Mouse (Mus musculus): ENCODE data around the gene Sim2.

The Sim2 gene

DNA sequence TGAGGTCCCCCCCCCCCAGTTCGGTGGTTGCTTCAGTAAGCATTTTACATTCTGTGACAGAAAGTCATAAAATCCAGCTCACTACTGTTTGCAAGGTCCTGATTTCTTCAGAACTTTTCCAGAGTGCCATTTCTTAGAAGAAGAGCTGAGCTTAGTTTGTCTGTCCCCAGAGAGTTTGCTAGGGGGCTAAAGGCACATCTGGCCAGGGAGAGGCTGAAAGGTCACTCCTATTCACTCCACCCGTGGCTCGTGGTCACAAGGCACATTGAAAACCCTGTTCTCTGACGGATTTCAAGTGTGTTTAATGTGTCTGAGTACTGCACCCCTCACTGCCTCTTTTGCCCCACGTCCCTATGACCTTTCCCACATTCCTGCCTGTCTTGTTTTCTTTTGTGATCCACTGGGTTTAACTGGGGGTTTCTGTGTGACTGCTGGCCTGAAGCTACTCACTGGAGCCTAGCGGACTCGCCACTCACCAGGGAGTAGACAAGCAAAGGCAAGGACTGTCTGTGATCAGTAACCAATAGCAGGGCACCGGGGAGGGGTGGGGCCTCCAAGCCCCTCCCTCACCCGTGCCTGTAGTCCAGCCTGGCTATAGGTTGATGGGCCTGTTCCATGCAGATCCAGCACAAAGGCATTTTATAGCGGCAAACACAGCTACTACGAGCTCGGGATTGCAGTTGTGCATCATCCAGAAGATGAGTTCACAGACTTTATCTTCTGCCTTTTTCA, 13.2 kb downstream of the Sim2 start:
- no peak for DNase-seq

DNA sequence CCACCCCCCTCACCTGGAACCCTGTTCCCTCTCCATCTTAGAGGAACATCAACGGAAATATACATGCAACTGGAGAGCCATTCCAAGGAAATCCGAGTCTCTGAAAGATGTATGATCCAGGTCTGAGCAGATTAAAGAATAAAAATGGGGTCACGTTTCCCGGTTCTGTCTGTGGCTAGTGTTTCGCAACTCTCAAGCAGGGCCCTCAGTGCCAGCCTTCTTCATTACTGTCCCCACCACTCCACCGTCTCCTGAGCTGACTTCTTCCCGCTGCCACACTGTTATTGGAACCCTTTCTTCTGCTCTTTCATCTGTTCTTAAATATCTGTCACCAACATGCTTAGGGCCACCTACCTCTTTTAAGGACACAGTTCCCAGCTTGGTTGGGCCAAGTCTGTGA, 28.4 kb downstream of the Sim2 start:
- no peak for DNase-seq

DNA sequence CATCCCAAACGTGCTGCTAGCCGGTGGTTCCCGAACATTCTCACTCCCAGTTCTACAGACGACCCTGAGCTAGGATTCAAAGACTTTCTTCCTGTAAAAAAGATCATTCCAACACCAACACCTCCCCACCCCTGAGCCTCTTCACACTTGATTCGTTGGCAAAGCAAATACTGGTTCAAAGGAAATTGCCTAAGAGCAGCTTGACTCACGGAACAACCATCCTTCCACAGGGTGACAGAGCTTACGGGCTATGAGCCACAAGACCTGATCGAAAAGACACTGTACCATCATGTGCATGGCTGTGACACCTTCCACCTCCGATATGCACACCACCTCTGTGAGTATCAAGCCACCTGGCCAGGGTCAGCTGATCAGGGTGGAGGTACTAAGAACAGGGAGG, 30.0 kb downstream of the Sim2 start:
- DNase-seq, result no peak

- DNase-seq, result no peak
Measured at GRCm38 (mm10) chr16:94117333-94117732, 32.6 kb downstream of the Sim2 start.

DNA sequence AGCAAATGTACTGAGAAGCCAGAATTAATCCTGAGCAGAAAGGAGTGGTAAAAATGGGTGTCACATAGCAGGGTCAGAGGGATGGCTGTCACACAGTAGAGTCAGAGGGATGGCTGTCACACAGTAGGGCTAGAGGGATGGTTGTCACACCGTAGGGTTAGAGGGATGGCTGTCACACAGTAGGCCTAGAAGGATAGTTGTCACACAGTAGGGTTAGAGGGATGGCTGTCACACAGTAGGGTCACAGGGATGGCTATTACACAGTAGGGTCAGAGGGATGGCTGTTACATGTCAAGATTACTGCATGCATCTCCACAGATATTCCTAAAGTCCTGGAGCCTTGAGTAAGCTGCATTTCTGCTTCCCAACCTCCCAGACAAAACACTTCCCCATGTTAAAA, 33.7 kb downstream of the Sim2 start:
- DNase-seq, result no peak

- no peak for DNase-seq
Measured at GRCm38 (mm10) chr16:94122347-94122746, 37.6 kb downstream of the Sim2 start.

DNA sequence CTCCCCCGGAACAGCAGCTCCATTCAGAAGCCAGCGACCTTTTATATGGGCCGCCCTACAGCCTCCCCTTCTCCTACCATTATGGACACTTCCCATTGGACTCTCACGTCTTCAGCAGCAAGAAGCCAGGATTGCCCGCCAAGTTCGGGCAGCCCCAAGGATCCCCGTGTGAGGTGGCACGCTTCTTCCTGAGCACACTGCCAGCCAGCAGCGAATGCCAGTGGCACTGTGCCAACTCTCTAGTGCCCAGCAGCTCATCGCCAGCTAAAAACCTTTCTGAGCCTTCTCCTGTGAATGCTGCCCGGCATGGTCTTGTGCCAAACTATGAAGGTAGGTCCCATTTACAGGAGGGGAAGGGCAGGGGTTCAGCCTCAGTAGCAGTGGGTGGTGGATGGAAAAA, 38.5 kb downstream of the Sim2 start:
- DNase-seq, result peak; percentile 41

GRCm38 (mm10) chr16:94125172-94125981, 40.6 kb downstream of the Sim2 start:
- no peak for DNase-seq

DNA sequence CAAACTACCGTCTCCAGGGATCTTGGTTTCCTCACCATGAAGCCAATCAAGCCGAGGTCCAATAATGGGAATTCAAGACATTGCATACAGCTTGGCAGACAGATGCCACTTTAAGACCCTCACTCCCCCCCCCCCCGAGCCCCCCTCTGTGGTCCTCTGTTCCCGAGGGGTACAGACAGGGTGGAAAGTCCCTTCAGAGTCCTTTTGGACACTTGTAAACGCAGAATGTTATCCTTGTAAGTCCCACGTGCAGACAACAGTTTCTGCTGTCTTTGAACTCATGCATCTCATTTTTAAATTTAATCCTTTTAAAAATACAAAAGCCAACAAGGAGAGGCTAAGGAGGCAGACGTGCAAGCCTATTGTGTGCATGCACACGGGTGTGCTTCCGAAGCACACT, 41.5 kb downstream of the Sim2 start:
- no peak for DNase-seq

DNA sequence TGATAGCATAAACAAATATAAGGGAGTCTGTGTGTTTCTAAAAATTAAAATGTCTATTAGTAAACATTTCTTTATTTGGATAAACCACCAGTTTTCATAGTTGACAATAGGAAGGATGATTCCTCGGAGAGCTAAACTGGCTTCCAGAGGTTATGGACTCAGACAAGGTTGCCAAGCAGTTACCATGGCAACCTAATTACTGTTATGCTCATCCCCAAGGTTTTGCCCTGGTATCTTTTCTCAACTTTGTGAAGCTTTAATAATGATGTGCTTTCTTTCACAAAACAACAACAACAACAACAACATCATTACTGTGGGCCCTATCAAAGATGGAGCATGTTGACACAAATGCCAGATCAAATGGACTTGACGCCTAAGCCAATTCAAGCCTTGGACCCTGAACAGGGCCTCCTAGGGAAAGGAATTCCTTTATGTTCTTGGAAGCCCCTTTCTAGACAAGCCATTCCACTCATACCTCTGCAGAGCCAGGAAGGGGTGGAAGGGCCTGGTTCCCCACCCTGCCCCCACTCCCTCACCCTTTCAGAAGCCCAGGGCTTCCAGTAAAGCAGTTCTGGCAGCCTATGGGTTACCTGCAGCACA, 43.6 kb downstream of the Sim2 start:
- DNase-seq, result no peak

DNA sequence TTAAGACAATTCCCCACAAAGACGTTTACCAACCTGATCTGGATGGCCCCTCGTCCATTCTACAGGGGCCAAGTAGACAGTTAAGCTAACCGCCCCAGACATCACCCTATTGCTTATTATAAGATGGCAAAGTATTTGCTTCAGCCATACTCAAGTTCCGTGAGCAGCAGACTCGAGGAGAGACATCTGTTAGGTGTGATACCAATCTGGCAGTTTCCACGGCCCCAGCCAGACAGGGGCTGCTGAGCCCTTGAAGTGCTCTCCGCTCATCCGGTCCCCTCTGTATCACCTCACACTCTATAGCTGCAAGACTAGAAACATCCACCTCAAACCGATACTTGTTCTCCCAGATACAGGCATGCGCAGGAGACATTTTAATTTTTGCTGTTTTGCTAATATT, 49.5 kb downstream of the Sim2 start:
- DNase-seq, result no peak

DNA sequence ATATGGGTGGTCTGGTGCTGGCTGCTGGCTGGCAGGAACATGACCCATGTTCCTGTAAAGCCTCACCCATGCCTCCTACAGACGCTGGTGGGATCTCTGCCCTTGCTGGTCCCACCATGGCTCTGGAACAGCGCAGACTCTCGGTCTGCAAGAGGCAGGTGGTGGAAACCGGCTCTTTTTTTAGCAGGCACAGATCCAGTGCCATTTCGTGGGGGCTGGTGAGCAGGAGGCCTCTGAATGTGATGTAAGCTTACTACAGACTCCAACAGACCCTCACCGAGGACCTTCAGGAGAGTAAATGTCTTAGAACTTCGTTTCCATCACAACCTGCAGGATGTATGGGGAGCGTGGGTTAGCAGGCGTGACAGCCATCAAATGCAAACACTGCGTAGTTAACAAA, 56.0 kb downstream of the Sim2 start:
- no peak for DNase-seq

- no peak for DNase-seq
Measured at GRCm38 (mm10) chr16:94143325-94143724, 58.6 kb downstream of the Sim2 start.

DNA sequence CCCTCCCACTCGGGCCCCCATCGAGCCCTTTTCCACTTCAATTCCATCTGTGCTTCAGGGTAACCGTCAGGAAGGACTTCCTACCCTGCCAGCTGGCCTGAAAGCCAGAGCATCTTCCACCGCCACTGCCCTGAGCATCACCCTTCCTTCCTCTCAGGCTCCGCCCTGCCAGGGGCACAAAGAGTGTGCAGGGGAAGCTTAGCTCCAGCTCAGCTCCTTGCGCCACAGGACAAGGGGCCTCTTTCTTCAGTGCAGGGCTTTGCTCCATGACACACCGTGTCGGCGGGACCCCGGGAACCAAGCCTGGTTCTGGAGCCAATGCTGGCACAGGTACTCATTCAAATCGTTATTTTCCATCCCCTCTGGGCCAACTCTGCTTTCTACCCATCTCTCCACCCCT, 63.4 kb downstream of the Sim2 start:
- peak; percentile 37 for DNase-seq

- peak; percentile 6 for DNase-seq
Measured at GRCm38 (mm10) chr16:94150125-94151103, 65.7 kb downstream of the Sim2 start.

DNA sequence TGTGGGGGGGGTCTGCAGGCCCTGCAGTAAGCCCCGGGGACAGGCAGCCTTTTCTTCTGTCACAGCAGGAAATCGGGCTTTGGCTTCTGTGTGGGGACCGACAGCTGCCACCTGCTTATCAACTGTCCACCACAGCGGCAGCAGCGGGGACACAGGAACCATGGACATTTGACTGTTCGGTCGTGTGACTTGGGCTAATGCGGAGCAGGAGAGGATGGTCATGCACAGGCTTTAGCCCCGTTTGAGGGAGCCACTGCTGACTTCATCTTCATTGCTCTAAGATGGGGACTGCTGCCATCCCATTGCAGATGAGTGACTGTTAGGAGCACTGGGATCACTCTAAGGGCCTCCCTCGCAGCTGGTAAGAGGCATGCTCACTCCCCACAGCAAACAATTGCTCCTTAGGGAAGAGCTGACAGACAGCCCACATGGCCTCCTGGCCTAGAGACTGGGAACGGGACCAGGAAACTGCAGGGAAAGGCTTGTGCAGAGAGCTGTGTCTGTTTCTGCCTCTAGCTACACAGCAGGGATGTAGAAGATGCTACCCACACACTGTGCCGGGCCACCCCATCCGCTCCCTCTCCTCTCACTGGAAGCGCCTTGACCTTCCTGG, 70.4 kb downstream of the Sim2 start:
- DNase-seq, result no peak

DNA sequence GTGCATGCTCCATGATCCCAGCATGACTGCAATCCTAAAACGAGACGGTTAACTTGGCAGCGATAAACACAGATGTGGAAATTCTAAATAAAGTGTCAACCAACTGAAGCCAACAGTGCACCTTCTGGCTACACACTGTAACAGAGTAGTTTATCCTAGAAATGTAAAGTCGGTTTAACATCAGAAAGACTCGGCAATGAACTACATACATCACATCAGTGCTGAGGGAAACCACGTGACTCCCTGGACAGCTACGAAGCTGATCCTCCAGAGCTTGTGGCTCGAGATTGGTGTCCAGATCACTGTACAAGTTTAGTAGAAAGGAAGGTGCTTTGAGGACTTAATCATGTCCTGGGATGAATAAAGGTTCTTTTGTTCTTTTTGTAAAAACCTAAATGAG, 73.1 kb downstream of the Sim2 start:
- DNase-seq, result no peak

DNA sequence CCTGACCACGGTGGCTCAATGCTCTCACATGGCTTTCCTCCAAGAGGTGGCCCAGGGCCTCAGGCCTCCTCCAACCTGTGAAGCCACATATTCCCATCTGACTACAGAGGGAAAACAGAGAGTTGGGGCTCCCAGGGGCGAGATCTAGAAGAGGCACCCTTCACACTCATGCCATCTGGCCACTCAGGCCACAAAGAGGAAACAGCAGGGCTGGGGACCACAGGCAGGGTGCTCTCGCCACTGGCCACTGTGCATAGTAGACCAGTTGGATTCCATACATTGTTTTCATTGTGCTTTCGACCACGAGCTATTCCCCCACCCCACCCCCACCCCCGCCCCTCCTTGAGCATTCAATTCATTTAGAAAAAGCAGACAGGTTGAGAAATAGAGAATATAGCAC, 77.3 kb downstream of the Sim2 start:
- no peak for DNase-seq

- DNase-seq, result no peak
Measured at GRCm38 (mm10) chr16:94163051-94163450, 78.3 kb downstream of the Sim2 start.

- no peak for DNase-seq
Measured at GRCm38 (mm10) chr16:94164236-94164635, 79.5 kb downstream of the Sim2 start.

DNA sequence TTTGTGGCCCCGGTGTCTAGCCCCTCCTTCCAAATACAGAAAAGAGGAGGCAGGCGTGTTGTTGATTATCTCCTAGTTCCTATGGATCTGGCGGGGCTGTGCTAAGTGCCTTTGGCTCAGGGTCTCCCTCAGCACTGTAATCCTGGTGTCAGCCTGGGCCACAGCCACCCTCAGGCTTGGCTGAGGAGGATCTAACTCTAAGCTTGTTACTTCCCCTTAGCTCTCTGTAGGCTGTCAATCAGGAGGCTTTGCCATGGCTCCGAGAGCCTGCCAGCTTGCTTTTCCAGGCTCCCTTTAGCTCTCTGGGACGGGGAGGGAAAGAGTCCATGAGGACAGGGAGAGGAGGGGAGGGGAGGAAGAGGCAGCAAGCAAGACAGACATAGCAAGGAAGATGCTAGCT, 80.2 kb downstream of the Sim2 start:
- no peak for DNase-seq
